Mouse (Mus musculus): Measurements from ENCODE around the gene Smim17. TPM values are rescaled to one million over a fixed set of nuclear protein-coding genes. Genes with fewer than 3 reads are reported as not detected.
"Not testable (repeated sequence)": the region's sequence is repeated elsewhere in the genome, so short reads cannot be mapped to it uniquely, and the experiment has no call there.

The Smim17 gene
- polyA plus RNA-seq, 1 experiment from 2014 or later, result 8.2 TPM

- DNase-seq (ENCODE audit: low spot score) (no peak), ATAC-seq (ENCODE audit: low FRiP score) (no peak)
- Histone ChIP-seq H3K4me1 (replicated peaks; ENCODE audit: control insufficient read depth, insufficient read depth, low read length) (peaks cover 9% of the 10 kb centered on the region; the same call in 1 of the 2 replicates), H3K27me3 (ENCODE audit: control insufficient read depth, insufficient read depth, low read length) (no peaks in the 10 kb centered on the region), H3K4me3 (replicated peaks; ENCODE audit: low read length) (no peak overlapping the region), H3K27ac (no peak overlapping the region), H3K36me3 (replicated peaks; ENCODE audit: control insufficient read depth, insufficient read depth) (no peaks in the 10 kb centered on the region), H3K9me3 (ENCODE audit: control insufficient read depth, low read length) (no peaks in the 10 kb centered on the region), H3K4me2 (replicated peaks) (no peak overlapping the region), H3K9ac (no peak overlapping the region)
- WGBS, result 91% methylated on average over 5 of the region's 5 CpGs
Observed at GRCm38 (mm10) chr7:6367185-6367584, 31.3 kb upstream of the Smim17 start.

- WGBS, result 90% methylated on average over 5 of the region's 5 CpGs
- ATAC-seq (ENCODE audit: low FRiP score), result not testable (repeated sequence)
Observed at GRCm38 (mm10) chr7:6368146-6368545, 30.4 kb upstream of the Smim17 start.

GRCm38 (mm10) chr7:6369460-6369859 lies 29.1 kb upstream of the Smim17 start:
- DNase-seq (ENCODE audit: low spot score) (no peak), ATAC-seq (ENCODE audit: low FRiP score) (no peak)
- Histone ChIP-seq H3K9me3 (ENCODE audit: control insufficient read depth, low read length) (no peaks in the 10 kb centered on the region), H3K4me1 (replicated peaks; ENCODE audit: control insufficient read depth, insufficient read depth, low read length) (peaks cover 3% of the 10 kb centered on the region; the same call in 1 of the 2 replicates), H3K27me3 (ENCODE audit: control insufficient read depth, insufficient read depth, low read length) (no peaks in the 10 kb centered on the region), H3K27ac (no peak overlapping the region), H3K4me3 (replicated peaks; ENCODE audit: low read length) (no peak overlapping the region), H3K36me3 (replicated peaks; ENCODE audit: control insufficient read depth, insufficient read depth) (peaks cover 5% of the 10 kb centered on the region; the same call in 1 of the 2 replicates), H3K9ac (no peak overlapping the region), H3K4me2 (replicated peaks) (no peak overlapping the region)
- WGBS, result 85% methylated on average over 3 of the region's 3 CpGs

More at GRCm38 (mm10) chr7:6368146-6368545, 30.4 kb upstream of the Smim17 start:
- H3K9ac ChIP-seq; H3K9me3 ChIP-seq (ENCODE audit: control insufficient read depth, low read length); H3K4me3 ChIP-seq (replicated peaks; ENCODE audit: low read length); DNase-seq (ENCODE audit: low spot score); H3K27me3 ChIP-seq (ENCODE audit: control insufficient read depth, insufficient read depth, low read length); H3K4me1 ChIP-seq (replicated peaks; ENCODE audit: control insufficient read depth, insufficient read depth, low read length); H3K36me3 ChIP-seq (replicated peaks; ENCODE audit: control insufficient read depth, insufficient read depth); H3K4me2 ChIP-seq (replicated peaks); H3K27ac ChIP-seq: not testable (repeated sequence)

GRCm38 (mm10) chr7:6372993-6373392 lies 25.5 kb upstream of the Smim17 start:
- H3K9ac ChIP-seq, result no peak overlapping the region
- no peaks in the 10 kb centered on the region for H3K4me1 ChIP-seq (replicated peaks; ENCODE audit: control insufficient read depth, insufficient read depth, low read length)
- 90% methylated on average over 3 of the region's 3 CpGs for WGBS
- no peak overlapping the region for H3K27ac ChIP-seq
- no peaks in the 10 kb centered on the region for H3K27me3 ChIP-seq (ENCODE audit: control insufficient read depth, insufficient read depth, low read length)
- DNase-seq (ENCODE audit: low spot score), result no peak
- ATAC-seq (ENCODE audit: low FRiP score), result no peak
- H3K4me3 ChIP-seq (replicated peaks; ENCODE audit: low read length), result no peak overlapping the region
- H3K9me3 ChIP-seq (ENCODE audit: control insufficient read depth, low read length), result no peaks in the 10 kb centered on the region
- H3K36me3 ChIP-seq (replicated peaks; ENCODE audit: control insufficient read depth, insufficient read depth), result peaks cover 13% of the 10 kb centered on the region; the same call in 1 of the 2 replicates
- no peak overlapping the region for H3K4me2 ChIP-seq (replicated peaks)

GRCm38 (mm10) chr7:6378441-6378840 lies 20.1 kb upstream of the Smim17 start:
- ATAC-seq (ENCODE audit: low FRiP score) (no peak), DNase-seq (ENCODE audit: low spot score) (no peak)
- no peak overlapping the region for H3K4me2 ChIP-seq (replicated peaks)
- 90% methylated on average over 8 of the region's 8 CpGs for WGBS
- H3K9ac ChIP-seq, result no peak overlapping the region
- H3K9me3 ChIP-seq (ENCODE audit: control insufficient read depth, low read length), result no peaks in the 10 kb centered on the region
- no peaks in the 10 kb centered on the region for H3K27me3 ChIP-seq (ENCODE audit: control insufficient read depth, insufficient read depth, low read length)
- H3K27ac ChIP-seq, result no peak overlapping the region
- no peak overlapping the region for H3K4me3 ChIP-seq (replicated peaks; ENCODE audit: low read length)
- H3K36me3 ChIP-seq (replicated peaks; ENCODE audit: control insufficient read depth, insufficient read depth), result 0 out of 2 replicates have a peak, but pooled peaks cover 18% of the 10 kb centered on the region
- H3K4me1 ChIP-seq (replicated peaks; ENCODE audit: control insufficient read depth, insufficient read depth, low read length), result peaks cover 6% of the 10 kb centered on the region; the same call in 1 of the 2 replicates

- Histone ChIP-seq H3K9ac (no peak overlapping the region), H3K4me2 (replicated peaks) (no peak overlapping the region), H3K4me3 (replicated peaks; ENCODE audit: low read length) (no peak overlapping the region), H3K27me3 (ENCODE audit: control insufficient read depth, insufficient read depth, low read length) (no peaks in the 10 kb centered on the region), H3K27ac (no peak overlapping the region), H3K4me1 (replicated peaks; ENCODE audit: control insufficient read depth, insufficient read depth, low read length) (peaks cover 17% of the 10 kb centered on the region; the same call in 1 of the 2 replicates), H3K9me3 (ENCODE audit: control insufficient read depth, low read length) (no peaks in the 10 kb centered on the region), H3K36me3 (replicated peaks; ENCODE audit: control insufficient read depth, insufficient read depth) (peaks cover 25% of the 10 kb centered on the region; the same call in 1 of the 2 replicates)
- DNase-seq (ENCODE audit: low spot score) (no peak), ATAC-seq (ENCODE audit: low FRiP score) (no peak)
- 79% methylated on average over 2 of the region's 2 CpGs for WGBS
Observed at GRCm38 (mm10) chr7:6381431-6381830, 17.1 kb upstream of the Smim17 start.

GRCm38 (mm10) chr7:6383044-6383455 lies 15.5 kb upstream of the Smim17 start, which contains the start of gene Zfp28:
Gene Zfp28, plus strand, starts transcription at chr7:6383295.
- ATAC-seq (ENCODE audit: low FRiP score) (peak; percentile 94), DNase-seq (ENCODE audit: low spot score) (peak; percentile 94)
- H3K4me3 ChIP-seq (replicated peaks; ENCODE audit: low read length), result peak within 1 kb of the TSS; percentile 65
- no peaks in the 10 kb centered on the region for H3K9me3 ChIP-seq (ENCODE audit: control insufficient read depth, low read length)
- H3K27ac ChIP-seq, result peak within 1 kb of the TSS; percentile 52
- H3K4me1 ChIP-seq (replicated peaks; ENCODE audit: control insufficient read depth, insufficient read depth, low read length), result peaks cover 17% of the 10 kb centered on the region; the same call in 1 of the 2 replicates
- no peaks in the 10 kb centered on the region for H3K27me3 ChIP-seq (ENCODE audit: control insufficient read depth, insufficient read depth, low read length)
- peak within 1 kb of the TSS; percentile 82 for H3K4me2 ChIP-seq (replicated peaks)
- H3K36me3 ChIP-seq (replicated peaks; ENCODE audit: control insufficient read depth, insufficient read depth), result peaks cover 19% of the 10 kb centered on the region
- peak within 1 kb of the TSS; percentile 79 for H3K9ac ChIP-seq
- 0% methylated on average over 28 of the region's 28 CpGs for WGBS

GRCm38 (mm10) chr7:6384011-6384410 lies 14.5 kb upstream of the Smim17 start:
- Histone ChIP-seq H3K9me3 (ENCODE audit: control insufficient read depth, low read length) (no peaks in the 10 kb centered on the region), H3K27me3 (ENCODE audit: control insufficient read depth, insufficient read depth, low read length) (no peaks in the 10 kb centered on the region), H3K4me3 (replicated peaks; ENCODE audit: low read length) (peak overlapping the region; percentile 65), H3K4me1 (replicated peaks; ENCODE audit: control insufficient read depth, insufficient read depth, low read length) (peaks cover 17% of the 10 kb centered on the region; the same call in 1 of the 2 replicates), H3K27ac (no peak overlapping the region), H3K36me3 (replicated peaks; ENCODE audit: control insufficient read depth, insufficient read depth) (peaks cover 10% of the 10 kb centered on the region), H3K9ac (peak overlapping the region; percentile 79; the same call in 1 of the 2 replicates), H3K4me2 (replicated peaks) (peak overlapping the region; percentile 82)
- DNase-seq (ENCODE audit: low spot score), result no peak
- WGBS, result 74% methylated on average over 8 of the region's 8 CpGs
- peak; percentile 0; the same call in 1 of the 2 replicates for ATAC-seq (ENCODE audit: low FRiP score)

- Histone ChIP-seq H3K27ac (no peak overlapping the region), H3K9me3 (ENCODE audit: control insufficient read depth, low read length) (no peaks in the 10 kb centered on the region), H3K27me3 (ENCODE audit: control insufficient read depth, insufficient read depth, low read length) (no peaks in the 10 kb centered on the region), H3K36me3 (replicated peaks; ENCODE audit: control insufficient read depth, insufficient read depth) (peaks cover 39% of the 10 kb centered on the region), H3K4me2 (replicated peaks) (no peak overlapping the region), H3K4me1 (replicated peaks; ENCODE audit: control insufficient read depth, insufficient read depth, low read length) (peaks cover 17% of the 10 kb centered on the region; the same call in 1 of the 2 replicates), H3K4me3 (replicated peaks; ENCODE audit: low read length) (no peak overlapping the region), H3K9ac (no peak overlapping the region)
- ATAC-seq (ENCODE audit: low FRiP score) (no peak), DNase-seq (ENCODE audit: low spot score) (no peak)
- WGBS, result 95% methylated on average over 8 of the region's 8 CpGs
Observed at GRCm38 (mm10) chr7:6386995-6387394, 11.5 kb upstream of the Smim17 start.

Data from hindbrain, embryonic 14.5 days (tissue).